Mouse (Mus musculus) intestine, postnatal 0 days (tissue): ENCODE data around the gene Susd6. TPM values are rescaled to one million over a fixed set of nuclear protein-coding genes. Genes with fewer than 3 reads are reported as not detected.

Source experiments
- ATAC-seq: fragments of 200-750 bp; cut with Nextera tagmentation; 2 replicates; pipeline ENCODE4 v1.8.0; 2017; ENCODE audit warnings: mild to moderate bottlenecking, moderate TSS enrichment, moderate library complexity
- H3K27ac ChIP-seq: fragments of 300-500 bp; sonication (generic); 2 replicates; pipeline ENCODE4 v1.5.1; 2014; ENCODE audit warnings: mild to moderate bottlenecking, low read depth, low read length, moderate library complexity
- H3K27me3 ChIP-seq: fragments of 300-500 bp; sonication (generic); replicated peaks from 2 replicates; pipeline ENCODE4 v1.6.1; 2014; ENCODE audit warnings: low read length, mixed read lengths; ENCODE audit not compliant: control insufficient read depth, insufficient read depth
- H3K36me3 ChIP-seq: fragments of 300-500 bp; sonication (generic); 2 replicates; pipeline ENCODE4 v1.6.1; 2014; ENCODE audit warnings: mild to moderate bottlenecking, moderate library complexity; ENCODE audit not compliant: control insufficient read depth, insufficient read depth
- H3K4me1 ChIP-seq: fragments of 300-500 bp; sonication (generic); replicated peaks from 2 replicates; pipeline ENCODE4 v1.6.1; 2014; ENCODE audit warnings: antibody characterized with exemption, low read length, mixed read lengths; ENCODE audit not compliant: control insufficient read depth, insufficient read depth
- H3K4me2 ChIP-seq: fragments of 300-500 bp; sonication (generic); replicated peaks from 2 replicates; pipeline ENCODE4 v1.6.1; 2014; ENCODE audit warnings: low read depth, mild to moderate bottlenecking, moderate library complexity
- H3K4me3 ChIP-seq: fragments of 300-500 bp; sonication (generic); 2 replicates; pipeline ENCODE4 v1.5.1; 2014; ENCODE audit warnings: low read depth, low read length
- H3K9ac ChIP-seq: fragments of 300-500 bp; sonication (generic); 2 replicates; pipeline ENCODE4 v1.6.1; 2014; ENCODE audit warnings: mild to moderate bottlenecking, low read depth, low read length
- H3K9me3 ChIP-seq: fragments of 300-500 bp; sonication (generic); 2 replicates; pipeline ENCODE4 v1.6.1; 2016; ENCODE audit warnings: mixed run types; ENCODE audit not compliant: control insufficient read depth
- CTCF ChIP-seq: sonication (generic); IDR thresholded peaks from 2 replicates; pipeline ENCODE4 v1.5.1; 2016; ENCODE audit warnings: low read depth, mild to moderate bottlenecking, control low read depth, antibody characterized with exemption, moderate library complexity
- WGBS: fragments of 180-500 bp; shearing (Covaris S2); extraction: QIAGEN DNeasy Blood & Tissue Kit; methylation state at CpG from one replicate; pipeline ENCODE4 v1.1.7; 2014; 5-methylcytosine and 5-hydroxymethylcytosine counted together
- polyA plus RNA-seq: library from polyadenylated mRNA; unstranded; fragments of >200 nt; fragmentation: Nextera tagmentation; extraction: Ambion mirVana; gene quantifications from 2 replicates; pipeline ENCODE4 v1.2.1, GENCODE M21; 2015

Susd6 gene
- polyA plus RNA-seq, 1 experiment from 2014 or later: 16.9 TPM

DNA sequence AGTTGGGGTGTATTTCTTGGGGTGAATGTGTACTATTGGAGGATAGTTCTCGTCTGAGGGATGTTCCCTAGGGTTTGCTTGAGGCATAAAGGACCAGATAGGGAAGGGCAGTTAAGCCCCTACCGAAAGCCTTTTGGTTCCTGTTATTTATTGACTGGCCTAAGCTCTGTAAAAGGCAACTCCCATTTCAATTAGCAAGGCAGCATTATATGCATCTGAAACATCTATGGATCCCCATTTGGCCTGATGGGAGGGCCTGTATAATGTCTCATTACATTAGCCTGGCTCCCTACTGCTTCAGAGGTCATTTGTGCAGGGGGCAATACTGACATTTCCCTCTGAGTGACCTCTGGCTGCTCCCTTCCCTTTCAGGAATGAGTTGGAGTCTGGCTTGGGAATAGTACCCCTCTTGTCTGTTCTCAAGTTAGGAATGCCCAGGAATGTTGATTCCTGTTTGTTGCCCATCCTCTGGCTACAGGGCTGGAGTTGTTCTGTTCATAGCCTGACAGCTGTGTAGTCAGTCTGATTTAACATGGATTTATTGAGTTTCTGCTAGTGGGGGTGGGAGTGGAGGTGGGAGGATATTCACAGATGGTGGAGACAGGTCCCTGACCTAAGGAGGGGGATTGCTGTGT, 17.3 kb downstream of the Susd6 start:
- Histone ChIP-seq H3K4me1 (peaks cover 7% of the 10 kb centered on the region), H3K36me3 (peaks cover 6% of the 10 kb centered on the region; the same call in 1 of the 2 replicates), H3K9ac (no peak overlapping the region), H3K4me3 (no peak overlapping the region), H3K27me3 (no peaks in the 10 kb centered on the region), H3K4me2 (no peak overlapping the region), H3K9me3 (no peaks in the 10 kb centered on the region), H3K27ac (no peak overlapping the region)
- no peak for ATAC-seq
- WGBS: 45% methylated on average over 2 of the region's 2 CpGs
- TF ChIP-seq CTCF: no peak

DNA sequence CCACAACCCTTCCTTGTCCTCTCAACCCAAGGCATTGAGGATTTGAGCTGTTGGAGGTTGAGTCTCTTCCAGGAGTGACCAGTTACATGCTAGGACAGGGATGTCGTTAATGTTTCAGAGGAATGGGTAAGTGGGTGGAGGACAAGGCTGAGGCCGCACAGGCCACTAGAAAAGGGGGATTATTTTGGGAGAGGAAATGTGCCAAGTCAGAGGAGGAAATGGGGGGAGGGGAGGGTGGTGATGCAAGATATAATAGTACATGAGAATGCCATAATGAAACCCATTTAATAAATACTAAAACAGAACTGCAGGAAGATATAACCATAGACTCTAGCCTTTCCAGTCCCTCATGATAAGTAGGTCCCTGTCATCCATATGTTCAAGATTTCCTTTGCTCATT, 19.7 kb downstream of the Susd6 start:
- WGBS: 61% methylated on average over 2 of the region's 2 CpGs
- Histone ChIP-seq H3K4me3 (no peak overlapping the region), H3K36me3 (peaks cover 4% of the 10 kb centered on the region; the same call in 1 of the 2 replicates), H3K4me2 (no peak overlapping the region), H3K4me1 (peaks cover 13% of the 10 kb centered on the region; the same call in 1 of the 2 replicates), H3K27me3 (no peaks in the 10 kb centered on the region), H3K9ac (no peak overlapping the region), H3K27ac (no peak overlapping the region), H3K9me3 (no peaks in the 10 kb centered on the region)
- TF ChIP-seq CTCF: no peak
- no peak for ATAC-seq

DNA sequence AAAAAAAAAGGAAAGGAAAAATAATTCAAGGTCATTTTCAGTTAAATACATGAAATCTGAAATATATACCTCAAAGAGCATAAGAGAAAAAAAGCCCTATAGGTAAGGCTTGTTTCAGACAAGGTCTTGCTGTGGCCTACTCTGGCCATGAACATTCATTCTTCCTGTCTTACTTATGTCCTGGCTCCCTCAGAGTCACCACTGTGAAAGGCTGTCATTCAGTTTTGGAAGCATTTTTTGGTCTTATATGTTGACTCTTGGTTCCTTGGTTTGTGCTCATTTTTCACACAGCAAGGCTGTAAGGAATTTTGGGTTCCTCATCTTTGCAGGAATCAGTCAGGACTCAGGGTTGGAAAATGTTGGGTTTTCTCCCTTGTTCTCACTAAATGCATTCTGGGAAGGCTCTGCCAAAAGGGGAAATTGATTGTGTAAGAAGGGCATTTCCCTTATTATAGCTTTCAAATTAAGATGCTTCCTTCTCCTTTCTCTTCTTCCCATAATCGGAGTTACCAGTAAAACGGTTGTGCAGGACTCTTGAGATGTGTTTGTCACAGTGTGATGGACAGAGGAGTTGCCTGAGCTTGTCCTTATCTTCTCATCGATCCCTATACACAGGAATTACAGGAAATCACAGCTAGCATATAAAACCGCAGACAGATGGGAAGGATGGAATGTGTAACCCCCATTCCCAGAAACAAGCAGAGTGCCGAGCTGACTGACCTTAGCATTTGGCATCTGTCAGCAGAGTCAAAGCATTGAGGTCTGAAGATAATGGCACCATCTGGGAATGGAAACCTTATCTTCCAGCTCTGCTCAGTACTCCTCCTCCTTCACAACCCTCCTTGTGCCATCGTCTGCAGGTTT, 21.6 kb downstream of the Susd6 start:
- whole genome bisulfite sequencing: 39% methylated on average over 6 of the region's 6 CpGs
- TF ChIP-seq CTCF: no peak
- Histone ChIP-seq H3K9me3 (no peaks in the 10 kb centered on the region), H3K36me3 (no peaks in the 10 kb centered on the region), H3K27ac (no peak overlapping the region), H3K4me2 (no peak overlapping the region), H3K9ac (no peak overlapping the region), H3K27me3 (no peaks in the 10 kb centered on the region), H3K4me1 (peaks cover 24% of the 10 kb centered on the region; the same call in 1 of the 2 replicates), H3K4me3 (no peak overlapping the region)
- ATAC-seq: no peak

- peaks cover 26% of the 10 kb centered on the region; the same call in 1 of the 2 replicates for H3K4me1 ChIP-seq
- no peak overlapping the region for H3K9ac ChIP-seq
- no peak overlapping the region for H3K4me3 ChIP-seq
- H3K27me3 ChIP-seq: no peaks in the 10 kb centered on the region
- no peak overlapping the region for H3K27ac ChIP-seq
- H3K9me3 ChIP-seq: no peaks in the 10 kb centered on the region
- H3K4me2 ChIP-seq: no peak overlapping the region
- H3K36me3 ChIP-seq: no peaks in the 10 kb centered on the region
- no peak for TF ChIP-seq CTCF
- WGBS: 42% methylated on average over 1 of the region's 1 CpGs
- no peak for ATAC-seq
Observed at GRCm38 (mm10) chr12:80812510-80812820, 22.2 kb downstream of the Susd6 start.

GRCm38 (mm10) chr12:80813456-80813855, 23.1 kb downstream of the Susd6 start:
- 90% methylated on average over 2 of the region's 2 CpGs for WGBS
- no peak overlapping the region for H3K27ac ChIP-seq
- H3K4me2 ChIP-seq: no peak overlapping the region
- no peaks in the 10 kb centered on the region for H3K36me3 ChIP-seq
- no peak for ATAC-seq
- peaks cover 28% of the 10 kb centered on the region; the same call in 1 of the 2 replicates for H3K4me1 ChIP-seq
- H3K9ac ChIP-seq: no peak overlapping the region
- TF ChIP-seq CTCF: no peak
- no peaks in the 10 kb centered on the region for H3K27me3 ChIP-seq
- no peaks in the 10 kb centered on the region for H3K9me3 ChIP-seq
- H3K4me3 ChIP-seq: no peak overlapping the region

GRCm38 (mm10) chr12:80813872-80814271, 23.6 kb downstream of the Susd6 start:
- Histone ChIP-seq H3K4me1 (peaks cover 28% of the 10 kb centered on the region; the same call in 1 of the 2 replicates), H3K4me2 (no peak overlapping the region), H3K27ac (no peak overlapping the region), H3K36me3 (no peaks in the 10 kb centered on the region), H3K4me3 (no peak overlapping the region), H3K9me3 (no peaks in the 10 kb centered on the region), H3K27me3 (no peaks in the 10 kb centered on the region), H3K9ac (no peak overlapping the region)
- TF ChIP-seq CTCF: no peak
- no peak for ATAC-seq
- 76% methylated on average over 4 of the region's 4 CpGs for WGBS
